Mouse (Mus musculus) MEL (cell line): ENCODE data around the gene Ears2. TPM values are rescaled to one million over a fixed set of nuclear protein-coding genes. Genes with fewer than 3 reads are reported as not detected.

ENCODE experiments used
- DNase-seq: peaks from one replicate; pipeline ENCODE4 v3.0.0; 2011; ENCODE audit warnings: low read depth, low spot score
- H3K27ac ChIP-seq: 2 replicates; pipeline ENCODE4 v1.5.1; 2012; ENCODE audit warnings: low read depth, mild to moderate bottlenecking, control low read depth, low read length, moderate library complexity; ENCODE audit not compliant: control insufficient read depth
- H3K27me3 ChIP-seq, 2 experiments: fragments of 150-350 bp in 1 of 2; sonication (generic) in 1 of 2; 2 replicates each; pipeline ENCODE4 v1.6.1; 2012; ENCODE audit warnings: low read length in 2 of 2, mild to moderate bottlenecking in 2 of 2, improper control_type of control experiment in 1 of 2, moderate library complexity in 1 of 2; ENCODE audit not compliant: insufficient read depth in 2 of 2, control insufficient read depth in 1 of 2
- H3K36me3 ChIP-seq, 2 experiments: 2 replicates each; pipeline ENCODE4 v1.6.1; 2012 to 2014; ENCODE audit warnings: low read length in 2 of 2, improper control_type of control experiment in 1 of 2, inconsistent platforms in 1 of 2, mild to moderate bottlenecking in 1 of 2; ENCODE audit not compliant: insufficient read depth in 2 of 2, control insufficient read depth in 1 of 2
- H3K4me1 ChIP-seq, 2 experiments: fragments of 150-350 bp in 1 of 2; sonication (generic) in 1 of 2; 2 replicates each; pipeline ENCODE4 v1.6.1; 2012; ENCODE audit warnings: low read length in 2 of 2, improper control_type of control experiment in 1 of 2, mild to moderate bottlenecking in 1 of 2; ENCODE audit not compliant: insufficient read depth in 2 of 2, control insufficient read depth in 1 of 2
- H3K4me3 ChIP-seq, 2 experiments: fragments of 150-350 bp in 1 of 2; sonication (generic) in 1 of 2; 2 replicates each; pipeline ENCODE4 v1.5.1; 2012; ENCODE audit warnings: low read depth in 2 of 2, low read length in 2 of 2, mild to moderate bottlenecking in 2 of 2, moderate library complexity in 2 of 2, control low read depth in 1 of 2, improper control_type of control experiment in 1 of 2; ENCODE audit not compliant: control insufficient read depth in 1 of 2, insufficient read depth in 1 of 2
- H3K79me2 ChIP-seq: 2 replicates; pipeline ENCODE4 v1.6.1; 2012; ENCODE audit warnings: mild to moderate bottlenecking, low read length, moderate library complexity; ENCODE audit not compliant: control insufficient read depth, poor library complexity, insufficient read depth
- H3K9ac ChIP-seq: 2 replicates; pipeline ENCODE4 v1.6.1; 2012; ENCODE audit warnings: low read depth, mild to moderate bottlenecking, control low read depth, low read length, moderate library complexity; ENCODE audit not compliant: control insufficient read depth, poor library complexity, severe bottlenecking
- H3K9me3 ChIP-seq: fragments of 150-350 bp; sonication (generic); replicated peaks from 2 replicates; pipeline ENCODE4 v1.6.1; 2012; ENCODE audit warnings: mild to moderate bottlenecking, low read length, improper control_type of control experiment, moderate library complexity; ENCODE audit not compliant: insufficient read depth
- CHD1 ChIP-seq: IDR thresholded peaks from 2 replicates; pipeline ENCODE4 v1.6.1; 2012; ENCODE audit warnings: low read depth, mild to moderate bottlenecking, inconsistent platforms, low read length, improper control_type of control experiment
- CHD2 ChIP-seq: IDR thresholded peaks from 2 replicates; pipeline ENCODE4 v1.6.1; 2011; ENCODE audit warnings: low read length, improper control_type of control experiment
- CTCF ChIP-seq, 3 experiments: IDR thresholded peaks in 2 of 3; conservative IDR thresholded peaks in 1 of 3; 2 replicates each; pipeline ENCODE4 v1.5.1; 2011 to 2012; ENCODE audit warnings: low read length in 3 of 3, low read depth in 2 of 3, mild to moderate bottlenecking in 2 of 3, improper control_type of control experiment in 1 of 3, inconsistent platforms in 1 of 3, mixed read lengths in 1 of 3, moderate library complexity in 1 of 3; ENCODE audit not compliant: control insufficient read depth in 1 of 3, insufficient read depth in 1 of 3, poor library complexity in 1 of 3, severe bottlenecking in 1 of 3
- E2F4 ChIP-seq: IDR thresholded peaks from 2 replicates; pipeline ENCODE4 v1.6.1; 2011; ENCODE audit warnings: low read depth, low read length, improper control_type of control experiment, borderline replicate concordance
- EP300 ChIP-seq, 2 experiments: IDR thresholded peaks; 2 replicates each; pipeline ENCODE4 v1.6.1; 2011; ENCODE audit warnings: improper control_type of control experiment in 2 of 2, low read length in 2 of 2, low read depth in 1 of 2, mild to moderate bottlenecking in 1 of 2
- GATA1 ChIP-seq: IDR thresholded peaks from 2 replicates; pipeline ENCODE4 v1.6.1; 2011; ENCODE audit warnings: low read depth, low read length, improper control_type of control experiment
- HCFC1 ChIP-seq: IDR thresholded peaks from 2 replicates; pipeline ENCODE4 v1.6.1; 2012; ENCODE audit warnings: low read depth, mild to moderate bottlenecking, inconsistent platforms, low read length, improper control_type of control experiment, moderate library complexity
- JUND ChIP-seq: IDR thresholded peaks from 2 replicates; pipeline ENCODE4 v1.6.1; 2011; ENCODE audit warnings: low read depth, mild to moderate bottlenecking, improper control_type of control experiment, low read length
- KAT2A ChIP-seq: conservative IDR thresholded peaks from 2 replicates; pipeline ENCODE4 v1.6.1; 2012; ENCODE audit warnings: low read depth, low read length, improper control_type of control experiment, inconsistent platforms
- MAFK ChIP-seq: IDR thresholded peaks from 2 replicates; pipeline ENCODE4 v1.6.1; 2011; ENCODE audit warnings: low read depth, mild to moderate bottlenecking, low read length, improper control_type of control experiment, borderline replicate concordance
- MAX ChIP-seq: IDR thresholded peaks from 2 replicates; pipeline ENCODE4 v1.6.1; 2011; ENCODE audit warnings: low read length, improper control_type of control experiment
- MEF2A ChIP-seq: IDR thresholded peaks from 2 replicates; pipeline ENCODE4 v1.6.1; 2014; ENCODE audit warnings: low read depth, mild to moderate bottlenecking, inconsistent platforms, low read length, improper control_type of control experiment; ENCODE audit not compliant: poor library complexity, insufficient replicate concordance, severe bottlenecking; ENCODE audit errors: extremely low read depth
- MXI1 ChIP-seq: IDR thresholded peaks from 2 replicates; pipeline ENCODE4 v1.6.1; 2011; ENCODE audit warnings: mild to moderate bottlenecking, low read depth, low read length, improper control_type of control experiment
- MYB ChIP-seq: IDR thresholded peaks from 2 replicates; pipeline ENCODE4 v1.6.1; 2011; ENCODE audit warnings: mild to moderate bottlenecking, low read depth, low read length, improper control_type of control experiment
- NRF1 ChIP-seq: IDR thresholded peaks from 2 replicates; pipeline ENCODE4 v1.6.1; 2014; ENCODE audit warnings: low read depth, mild to moderate bottlenecking, inconsistent platforms, low read length, improper control_type of control experiment, moderate library complexity; ENCODE audit not compliant: poor library complexity, insufficient read depth, severe bottlenecking
- POLR2AphosphoS2 ChIP-seq: IDR thresholded peaks from 2 replicates; pipeline ENCODE4 v1.6.1; 2011; ENCODE audit warnings: low read length, improper control_type of control experiment
- RCOR1 ChIP-seq: IDR thresholded peaks from 2 replicates; pipeline ENCODE4 v1.6.1; 2012; ENCODE audit warnings: low read depth, mild to moderate bottlenecking, inconsistent platforms, low read length, improper control_type of control experiment
- SIN3A ChIP-seq: IDR thresholded peaks from 2 replicates; pipeline ENCODE4 v1.6.1; 2012; ENCODE audit warnings: low read length, improper control_type of control experiment, inconsistent platforms
- TAL1 ChIP-seq: IDR thresholded peaks from 2 replicates; pipeline ENCODE4 v1.6.1; 2012; ENCODE audit warnings: mild to moderate bottlenecking, inconsistent platforms, low read length, moderate library complexity, mixed read lengths
- TCF12 ChIP-seq: IDR thresholded peaks from 2 replicates; pipeline ENCODE4 v1.6.1; 2014; ENCODE audit warnings: low read depth, mild to moderate bottlenecking, inconsistent platforms, low read length, improper control_type of control experiment, moderate library complexity
- UBTF ChIP-seq: IDR thresholded peaks from 2 replicates; pipeline ENCODE4 v1.6.1; 2012; ENCODE audit warnings: low read depth, mild to moderate bottlenecking, inconsistent platforms, low read length, improper control_type of control experiment, moderate library complexity, borderline replicate concordance; ENCODE audit not compliant: insufficient read depth
- USF2 ChIP-seq, 2 experiments: IDR thresholded peaks; 2 replicates each; pipeline ENCODE4 v1.6.1; 2011 to 2012; ENCODE audit warnings: improper control_type of control experiment in 2 of 2, low read length in 2 of 2, borderline replicate concordance in 1 of 2, inconsistent platforms in 1 of 2, low read depth in 1 of 2, mild to moderate bottlenecking in 1 of 2; ENCODE audit not compliant: insufficient read depth in 1 of 2
- ZC3H11A ChIP-seq: IDR thresholded peaks from 2 replicates; pipeline ENCODE4 v1.6.1; 2012; ENCODE audit warnings: low read depth, mild to moderate bottlenecking, inconsistent platforms, low read length, improper control_type of control experiment
- polyA plus RNA-seq, 2 experiments: library from polyadenylated mRNA; stranded (reverse) in 1 of 2; unstranded in 1 of 2; fragments of >175 nt in 1 of 2; fragments of >200 nt in 1 of 2; gene quantifications; 2 replicates each; pipeline versions ENCODE4 v1.2.1 to v1.2.4; 2012; ENCODE audit warnings: low replicate concordance in 2 of 2, low read depth in 1 of 2; ENCODE audit not compliant: insufficient read length in 2 of 2, insufficient read depth in 1 of 2, missing spikeins in 1 of 2
- total RNA-seq: library from RNA; depleted of rRNA; stranded (reverse); fragments of 300-350 nt; gene quantifications from 2 replicates; pipeline ENCODE4 v1.2.3, GENCODE M21; 2012

Gene Ears2
- total and polyA plus RNA-seq, 3 experiments: 8.8 to 12.8 TPM; not detected in 1

GRCm38 (mm10) chr7:122018247-122018646 lies 48.8 kb downstream of the Ears2 start (continued):
- TF ChIP-seq USF2 (IDR thresholded peaks at IDR 0.05; ENCODE audit: borderline replicate concordance in 1 of 2, insufficient read depth in 1 of 2, low read depth in 1 of 2, low read length in 2 of 2): no peak
- peak; percentile 80 for TF ChIP-seq SIN3A
- 0 out of 2 replicates have a peak, but pooled peaks have one; percentile 27 for TF ChIP-seq UBTF
- peak; percentile 58 for TF ChIP-seq MAX
- peak; percentile 83 for TF ChIP-seq TCF12
- TF ChIP-seq GATA1: peak; percentile 74
- TF ChIP-seq MXI1: peak; percentile 74
- TF ChIP-seq KAT2A: no peak
- peak; percentile 66 for TF ChIP-seq TAL1
- TF ChIP-seq CTCF (IDR thresholded peaks at IDR 0.05 in 2 of 3, conservative IDR thresholded peaks at IDR 0.05 in 1 of 3; ENCODE audit: control insufficient read depth in 1 of 3, insufficient read depth in 1 of 3, low read depth in 2 of 3, low read length in 3 of 3, poor library complexity in 1 of 3, severe bottlenecking in 1 of 3): no peak
- TF ChIP-seq EP300 (IDR thresholded peaks at IDR 0.05; ENCODE audit: low read depth in 1 of 2, low read length in 2 of 2): peak; percentile 70 to 78
- TF ChIP-seq MYB: no peak
- peak; percentile 71 for TF ChIP-seq RCOR1
- TF ChIP-seq MEF2A: no peak
- no peak for TF ChIP-seq E2F4
- TF ChIP-seq CHD1: no peak
- no peak for TF ChIP-seq CHD2
- TF ChIP-seq JUND: no peak
- TF ChIP-seq HCFC1: peak; percentile 54; the same call in 1 of the 2 replicates
- TF ChIP-seq MAFK: no peak
- TF ChIP-seq POLR2AphosphoS2: no peak
- TF ChIP-seq NRF1: no peak

DNA sequence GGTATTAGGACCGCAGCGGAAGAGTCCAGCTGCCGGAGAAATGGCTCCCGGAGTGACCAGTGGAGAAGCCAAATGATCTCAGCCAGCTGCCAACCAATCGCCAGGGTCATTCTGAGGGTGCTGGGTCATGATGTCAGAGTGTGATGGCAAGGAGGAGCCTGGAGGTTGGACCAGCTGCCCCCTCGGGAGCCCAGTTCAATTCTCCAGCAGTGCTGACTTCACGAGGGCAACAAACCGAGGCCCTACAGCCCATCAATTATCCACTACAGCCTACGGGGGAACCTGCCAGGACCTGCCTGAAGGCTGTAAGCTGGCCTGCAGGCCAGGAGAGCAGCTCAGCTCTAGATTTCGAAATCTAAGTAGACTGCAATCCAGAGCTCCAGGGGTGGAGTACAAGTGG lies 51.3 kb downstream of the Ears2 start:
- peaks cover under 1 to 29% of the 10 kb centered on the region in 2 experiments for H3K36me3 ChIP-seq
- no peak for DNase-seq
- no peak overlapping the region for H3K9ac ChIP-seq
- no peak overlapping the region for H3K27ac ChIP-seq
- no peaks in the 10 kb centered on the region for H3K27me3 ChIP-seq
- no peaks in the 10 kb centered on the region for H3K9me3 ChIP-seq
- TF ChIP-seq MXI1: no peak
- TF ChIP-seq ZC3H11A: no peak
- no peak for TF ChIP-seq POLR2AphosphoS2
- no peak for TF ChIP-seq MAX
- no peak for TF ChIP-seq KAT2A
- H3K79me2 ChIP-seq: peaks cover 34% of the 10 kb centered on the region
- H3K4me3 ChIP-seq: no peak overlapping the region
- peaks cover 19 to 35% of the 10 kb centered on the region in 2 experiments for H3K4me1 ChIP-seq
